Mouse (Mus musculus): ENCODE results near the gene 1700020A23Rik. TPM values are rescaled to one million over a fixed set of nuclear protein-coding genes. Genes with fewer than 3 reads are reported as not detected.
"Not testable (repeated sequence)": the region's sequence is repeated elsewhere in the genome, so short reads cannot be mapped to it uniquely, and the experiment has no call there.

Gene 1700020A23Rik
- not detected in 2 replicates for polyA plus RNA-seq (2011; ENCODE audit: insufficient read length, low read depth, missing spikeins)

DNA sequence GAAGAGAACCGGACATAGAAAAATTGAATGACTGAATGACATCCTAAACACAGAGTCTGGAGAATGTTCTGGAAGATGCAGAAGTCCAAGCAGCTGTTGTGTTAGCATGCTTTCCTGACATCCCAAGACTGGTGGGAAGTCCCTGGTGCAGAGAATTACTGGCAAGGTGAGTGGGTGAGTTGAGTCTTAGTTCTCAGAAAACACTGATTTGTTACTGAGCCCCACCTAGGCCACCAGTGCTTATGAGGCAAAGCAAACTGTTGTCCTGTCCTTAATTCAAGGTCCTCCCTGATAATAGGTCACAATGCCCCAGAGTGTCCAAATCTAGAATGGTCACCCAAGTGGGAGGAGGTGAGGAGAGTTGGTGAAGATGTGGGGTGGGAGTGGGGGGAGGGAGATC, at the start of gene 1700020A23Rik, which contains the start of gene Gm28372:
1700020A23Rik (plus strand) TSS at position 321 of the 400 bp plus-strand sequence.
Gm28372 (plus strand) TSS at position 301 of the 400 bp plus-strand sequence.
- Histone ChIP-seq H3K27ac (ENCODE audit: insufficient read depth, low read length) (no peak within 1 kb of the TSS), H3K4me1 (ENCODE audit: control insufficient read depth, insufficient read depth, low read length) (no peaks in the 10 kb centered on the region), H3K4me3 (ENCODE audit: insufficient read depth, low read length) (no peak within 1 kb of the TSS)
- TF ChIP-seq CTCF (IDR thresholded peaks at IDR 0.05; ENCODE audit: borderline replicate concordance, insufficient read depth, low read length) (no peak), POLR2A (IDR thresholded peaks at IDR 0.05; ENCODE audit: low read depth, low read length) (no peak)

DNA sequence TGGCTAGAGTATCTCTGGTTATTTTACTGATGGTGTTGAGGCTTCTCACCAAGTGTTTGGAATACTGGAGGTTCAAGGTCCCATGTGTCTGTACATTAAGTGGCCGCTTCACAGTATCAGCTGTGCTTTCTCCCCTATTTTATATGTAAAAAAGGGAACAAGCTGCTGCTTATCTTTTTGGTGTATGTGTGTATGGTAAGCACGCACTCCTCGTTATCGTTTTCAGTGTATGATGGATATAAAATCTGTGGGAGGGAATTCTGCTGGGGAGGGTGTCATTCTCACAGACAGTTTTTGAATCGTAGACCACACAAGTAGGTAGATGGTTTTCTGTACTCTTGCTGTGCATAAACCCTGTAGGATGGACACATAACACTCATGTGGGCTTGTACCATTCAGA, 47.5 kb upstream of the 1700020A23Rik start:
- no peak overlapping the region for H3K27ac ChIP-seq (ENCODE audit: insufficient read depth, low read length)
- no peak for TF ChIP-seq CTCF (IDR thresholded peaks at IDR 0.05; ENCODE audit: borderline replicate concordance, insufficient read depth, low read length)
- no peak for TF ChIP-seq POLR2A (IDR thresholded peaks at IDR 0.05; ENCODE audit: low read depth, low read length)
- no peaks in the 10 kb centered on the region for H3K4me1 ChIP-seq (ENCODE audit: control insufficient read depth, insufficient read depth, low read length)
- H3K4me3 ChIP-seq (ENCODE audit: insufficient read depth, low read length) = no peak overlapping the region

DNA sequence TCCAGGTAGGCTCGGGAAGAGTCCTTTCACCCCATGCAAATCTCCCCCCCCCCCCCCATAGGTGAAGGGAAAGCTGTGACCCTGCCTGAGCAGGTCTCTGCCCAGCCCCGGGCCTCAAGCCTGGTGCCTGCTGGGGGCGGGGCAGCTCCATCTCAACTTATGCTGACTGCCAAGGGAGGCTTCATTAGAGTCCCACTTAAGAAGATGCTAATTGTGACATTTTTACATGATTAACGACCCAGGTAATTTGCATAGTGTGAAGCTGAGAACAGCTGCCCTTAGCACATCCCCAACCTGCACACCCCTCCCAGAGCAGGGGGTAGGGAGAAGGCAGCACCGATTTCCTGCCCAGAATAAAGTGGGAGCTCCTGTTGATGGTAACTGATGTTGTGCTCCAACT, 46.2 kb upstream of the 1700020A23Rik start:
- Histone ChIP-seq H3K4me3 (ENCODE audit: insufficient read depth, low read length) (no peak overlapping the region), H3K27ac (ENCODE audit: insufficient read depth, low read length) (no peak overlapping the region), H3K4me1 (ENCODE audit: control insufficient read depth, insufficient read depth, low read length) (no peaks in the 10 kb centered on the region)
- TF ChIP-seq CTCF (IDR thresholded peaks at IDR 0.05; ENCODE audit: borderline replicate concordance, insufficient read depth, low read length) (no peak), POLR2A (IDR thresholded peaks at IDR 0.05; ENCODE audit: low read depth, low read length) (no peak)

DNA sequence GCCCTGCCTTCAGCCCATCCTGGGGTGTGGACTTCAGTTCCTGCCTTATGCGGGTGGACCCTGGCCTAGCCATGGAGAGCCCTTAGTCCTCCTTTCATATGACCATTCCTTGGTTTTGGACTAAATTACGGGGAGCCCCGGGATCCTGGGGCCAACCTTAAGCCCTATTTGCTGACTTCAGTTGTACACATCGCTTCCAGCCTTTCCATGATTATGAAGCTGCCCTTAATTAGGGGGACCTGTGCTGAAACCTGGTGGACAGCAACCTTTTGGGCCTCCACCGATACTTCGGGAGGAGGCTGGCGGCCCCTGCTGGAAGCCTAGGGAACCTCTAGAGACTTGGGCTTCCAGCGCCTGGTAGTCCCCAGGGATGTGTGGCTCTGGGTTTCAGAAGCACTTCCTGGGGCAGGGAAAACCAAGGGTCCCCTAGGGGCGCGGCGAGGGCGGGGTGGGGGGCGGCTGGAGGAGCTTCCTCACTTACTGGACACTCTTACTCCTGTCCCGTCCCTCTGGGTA, 42.5 kb upstream of the 1700020A23Rik start:
- Histone ChIP-seq H3K4me1 (ENCODE audit: control insufficient read depth, insufficient read depth, low read length) (no peaks in the 10 kb centered on the region), H3K27ac (ENCODE audit: insufficient read depth, low read length) (no peak overlapping the region), H3K4me3 (ENCODE audit: insufficient read depth, low read length) (no peak overlapping the region)
- TF ChIP-seq POLR2A (IDR thresholded peaks at IDR 0.05; ENCODE audit: low read depth, low read length) = no peak
- 0 out of 2 replicates have a peak, but pooled peaks have one; percentile 26 for TF ChIP-seq CTCF (IDR thresholded peaks at IDR 0.05; ENCODE audit: borderline replicate concordance, insufficient read depth, low read length)

DNA sequence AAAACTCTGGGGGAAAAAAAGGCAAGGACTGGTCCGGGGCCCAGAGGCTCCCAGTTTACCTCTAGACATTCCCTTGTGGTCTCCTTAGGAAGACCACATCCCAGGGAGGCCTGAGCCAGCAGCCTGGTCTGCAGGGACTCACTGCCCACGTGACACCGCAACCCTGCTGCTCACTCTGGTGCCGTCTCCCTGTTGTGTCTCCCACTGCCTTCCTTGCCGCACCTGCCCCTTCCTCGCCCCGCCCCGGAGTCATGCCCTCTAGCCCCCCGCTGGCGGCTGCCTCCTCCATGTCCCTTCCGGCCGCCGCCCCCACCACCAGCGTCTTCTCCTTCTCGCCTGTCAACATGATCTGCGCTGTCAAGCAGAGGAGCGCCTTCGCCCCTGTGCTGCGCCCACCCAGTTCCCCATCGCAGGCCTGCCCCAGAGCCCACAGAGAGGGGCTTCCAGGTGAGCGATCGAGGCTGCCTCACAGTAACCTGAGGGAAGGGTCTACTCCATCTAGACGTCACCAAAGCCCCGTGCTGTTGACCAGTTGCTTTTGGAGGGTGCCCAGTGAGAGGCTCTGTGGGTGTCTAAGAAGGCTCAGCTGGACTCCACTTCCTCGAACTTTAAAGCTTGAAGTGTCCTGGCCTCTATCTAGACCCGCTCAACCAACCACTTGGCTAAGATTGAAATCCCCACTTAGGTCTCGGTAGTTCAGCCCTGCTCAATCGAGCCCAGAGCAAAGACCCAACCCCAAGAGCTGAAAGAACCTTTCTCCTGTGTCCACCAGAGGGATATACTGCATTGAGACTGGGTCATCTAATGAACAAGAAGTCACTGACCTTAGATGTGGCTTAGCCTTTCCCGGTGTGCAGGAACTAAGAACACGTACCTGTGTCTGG, 39.6 kb upstream of the 1700020A23Rik start:
- no peak overlapping the region for H3K27ac ChIP-seq (ENCODE audit: insufficient read depth, low read length)
- TF ChIP-seq CTCF (IDR thresholded peaks at IDR 0.05; ENCODE audit: borderline replicate concordance, insufficient read depth, low read length) = no peak
- TF ChIP-seq POLR2A (IDR thresholded peaks at IDR 0.05; ENCODE audit: low read depth, low read length) = no peak
- H3K4me3 ChIP-seq (ENCODE audit: insufficient read depth, low read length) = no peak overlapping the region
- H3K4me1 ChIP-seq (ENCODE audit: control insufficient read depth, insufficient read depth, low read length) = no peaks in the 10 kb centered on the region

DNA sequence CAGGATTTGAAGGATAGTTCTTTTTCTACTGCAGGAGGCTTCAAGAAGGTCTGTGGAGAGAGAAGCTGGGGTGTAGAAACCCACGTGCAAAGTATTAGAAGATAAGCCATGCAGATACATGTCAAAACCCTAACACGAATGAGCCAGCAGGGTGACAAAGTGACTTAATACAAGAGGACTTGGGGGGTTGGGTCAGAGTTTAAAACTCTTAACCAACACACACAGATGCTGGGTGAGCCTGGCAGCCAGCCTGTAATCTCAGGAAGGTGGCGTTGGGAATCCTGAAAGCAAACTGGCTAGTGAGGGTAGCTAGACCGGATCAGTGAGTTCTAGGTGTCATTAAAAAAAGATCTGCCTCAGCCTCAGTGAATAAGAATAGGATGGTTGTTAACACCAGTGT, 37.7 kb upstream of the 1700020A23Rik start:
- no peak overlapping the region for H3K4me3 ChIP-seq (ENCODE audit: insufficient read depth, low read length)
- H3K27ac ChIP-seq (ENCODE audit: insufficient read depth, low read length) = no peak overlapping the region
- no peak for TF ChIP-seq CTCF (IDR thresholded peaks at IDR 0.05; ENCODE audit: borderline replicate concordance, insufficient read depth, low read length)
- no peak for TF ChIP-seq POLR2A (IDR thresholded peaks at IDR 0.05; ENCODE audit: low read depth, low read length)
- no peaks in the 10 kb centered on the region for H3K4me1 ChIP-seq (ENCODE audit: control insufficient read depth, insufficient read depth, low read length)

- H3K4me1 ChIP-seq (ENCODE audit: control insufficient read depth, insufficient read depth, low read length); H3K4me3 ChIP-seq (ENCODE audit: insufficient read depth, low read length); H3K27ac ChIP-seq (ENCODE audit: insufficient read depth, low read length): not testable (repeated sequence)
These were observed 32.0 kb upstream of the 1700020A23Rik start for GRCm38 (mm10) chr2:130373026-130373425.

DNA sequence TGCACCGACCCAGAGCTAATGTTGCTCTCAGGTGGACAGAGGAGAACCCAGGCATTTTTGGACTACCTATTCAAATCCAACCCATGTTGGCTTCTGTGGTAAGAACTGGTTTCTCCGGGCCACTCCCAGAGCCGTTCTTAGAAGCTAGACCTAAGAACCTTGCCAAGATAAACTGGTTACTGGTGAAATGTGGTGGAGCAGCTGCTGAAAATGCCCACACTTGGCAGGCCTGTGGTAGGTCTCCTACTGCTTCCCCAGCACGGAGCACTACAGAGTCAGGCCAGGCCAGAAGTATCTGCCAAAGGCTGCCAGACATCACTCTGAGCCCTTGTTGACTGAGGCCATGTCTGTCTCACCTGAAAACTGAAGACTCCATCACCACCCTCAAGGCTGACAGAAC, 30.1 kb upstream of the 1700020A23Rik start:
- TF ChIP-seq CTCF (IDR thresholded peaks at IDR 0.05; ENCODE audit: borderline replicate concordance, insufficient read depth, low read length) (no peak), POLR2A (IDR thresholded peaks at IDR 0.05; ENCODE audit: low read depth, low read length) (no peak)
- Histone ChIP-seq H3K4me1 (ENCODE audit: control insufficient read depth, insufficient read depth, low read length) (no peaks in the 10 kb centered on the region), H3K4me3 (ENCODE audit: insufficient read depth, low read length) (no peak overlapping the region), H3K27ac (ENCODE audit: insufficient read depth, low read length) (no peak overlapping the region)

DNA sequence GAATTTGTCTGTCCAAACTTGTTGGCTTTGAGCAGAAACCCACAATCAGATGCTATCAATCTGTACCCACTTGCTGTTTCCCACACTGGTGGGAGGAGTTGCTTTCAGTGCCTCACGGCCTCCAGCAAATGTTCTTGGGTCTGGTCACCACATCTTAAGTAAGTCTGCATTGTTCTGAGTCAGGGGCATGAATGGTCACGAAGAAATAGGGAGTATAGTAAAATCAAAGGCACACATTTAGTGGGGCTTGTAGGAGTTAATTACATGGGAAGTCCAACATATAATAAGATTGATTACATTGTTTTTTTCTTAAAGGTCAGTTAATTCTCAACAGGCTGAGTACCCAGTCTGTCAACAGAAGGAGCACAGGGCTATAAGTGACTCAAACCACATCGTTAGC, 21.9 kb upstream of the 1700020A23Rik start:
- Histone ChIP-seq H3K4me3 (ENCODE audit: insufficient read depth, low read length) (no peak overlapping the region), H3K27ac (ENCODE audit: insufficient read depth, low read length) (no peak overlapping the region), H3K4me1 (ENCODE audit: control insufficient read depth, insufficient read depth, low read length) (no peaks in the 10 kb centered on the region)
- no peak for TF ChIP-seq CTCF (IDR thresholded peaks at IDR 0.05; ENCODE audit: borderline replicate concordance, insufficient read depth, low read length)
- TF ChIP-seq POLR2A (IDR thresholded peaks at IDR 0.05; ENCODE audit: low read depth, low read length) = no peak

- Histone ChIP-seq H3K4me3 (ENCODE audit: insufficient read depth, low read length) (no peak overlapping the region), H3K4me1 (ENCODE audit: control insufficient read depth, insufficient read depth, low read length) (no peaks in the 10 kb centered on the region), H3K27ac (ENCODE audit: insufficient read depth, low read length) (no peak overlapping the region)
- TF ChIP-seq CTCF (IDR thresholded peaks at IDR 0.05; ENCODE audit: borderline replicate concordance, insufficient read depth, low read length) (no peak), POLR2A (IDR thresholded peaks at IDR 0.05; ENCODE audit: low read depth, low read length) (no peak)
These were observed 21.2 kb upstream of the 1700020A23Rik start for GRCm38 (mm10) chr2:130383895-130384294.
